ENCODE assay signal across 28 mouse cellular contexts in genomic region chr11:59332938-59333337, GRCm38 (mm10). TPM values are rescaled to one million over a fixed set of nuclear protein-coding genes. Genes with fewer than 3 reads are reported as not detected.
DNase-seq lines count a peak whose midpoint lies in the region; ATAC-seq and TF ChIP-seq lines count a peak whose summit lies in the region.
"Had no signal": no experiment of that assay in that cellular context is flagged by ENCODE, and none has a peak within 500 bp of the region (broad histone marks: within the 10 kb centered on the region; RNA-seq: fewer than 3 reads in every experiment).

No protein-coding gene starts in this region.

- H3K4me3 ChIP-seq in forebrain, embryonic 14.5 days (ENCODE audit: low read depth, low read length) = no peak overlapping the region
- H3K4me3 ChIP-seq in forebrain, embryonic 13.5 days = no peak overlapping the region
- H3K4me3 ChIP-seq in layer of hippocampus, adult 2 months = no peak overlapping the region
- no peak overlapping the region for H3K4me3 ChIP-seq in midbrain, embryonic 13.5 days (replicated peaks)
- H3K4me3 ChIP-seq in midbrain, embryonic 16.5 days (ENCODE audit: low read depth, low read length) = no peak overlapping the region
- H3K4me3 ChIP-seq: embryonic facial prominence, embryonic 15.5 days; erythroblast, embryonic 14.5 days; forebrain, embryonic 10.5 days; heart, embryonic 10.5 days; hindbrain, embryonic 13.5 days had no signal

- H3K9me3 ChIP-seq in forebrain, embryonic 14.5 days (replicated peaks; ENCODE audit: control insufficient read depth, low read length) = no peaks in the 10 kb centered on the region
- no peaks in the 10 kb centered on the region for H3K9me3 ChIP-seq in forebrain, embryonic 13.5 days (replicated peaks)
- H3K9me3 ChIP-seq in midbrain, embryonic 13.5 days = no peaks in the 10 kb centered on the region
- H3K9me3 ChIP-seq in midbrain, embryonic 16.5 days (replicated peaks; ENCODE audit: control insufficient read depth, low read length, poor library complexity, severe bottlenecking) = no peaks in the 10 kb centered on the region
- H3K9me3 ChIP-seq: embryonic facial prominence, embryonic 15.5 days; forebrain, embryonic 10.5 days; heart, embryonic 10.5 days; hindbrain, embryonic 13.5 days had no signal

- no peak overlapping the region for H3K27ac ChIP-seq in forebrain, embryonic 14.5 days (ENCODE audit: low read depth, low read length)
- H3K27ac ChIP-seq in forebrain, embryonic 13.5 days = no peak overlapping the region
- H3K27ac ChIP-seq in layer of hippocampus, adult 2 months = peak overlapping the region; percentile 71
- H3K27ac ChIP-seq in midbrain, embryonic 13.5 days = 0 out of 2 replicates have a peak overlapping the region, but pooled peaks have one; percentile 27
- no peak overlapping the region for H3K27ac ChIP-seq in midbrain, embryonic 16.5 days (ENCODE audit: low read length)
- H3K27ac ChIP-seq: embryonic facial prominence, embryonic 15.5 days; heart, embryonic 10.5 days; hindbrain, embryonic 13.5 days had no signal

- no peak for DNase-seq in forebrain, embryonic 14.5 days (ENCODE audit: low spot score)
- DNase-seq in layer of hippocampus, adult 2 months (ENCODE audit: low spot score in 2 of 2) = no peak
- DNase-seq in layer of hippocampus, postnatal 10 days (ENCODE audit: low spot score in 2 of 2) = no peak
- peak; percentile 52 for DNase-seq in telencephalon, adult 2 months (ENCODE audit: low read depth, low spot score)
- no peak for DNase-seq in kidney, postnatal 4 days
- DNase-seq: adrenal gland, postnatal 10 days; cerebellum, adult 11-12 months; cerebellum, adult 9-10 months; cerebellum, postnatal 25 days; gastrocnemius, postnatal 10 days; heart, adult 18-20 months; heart, postnatal 10 days; heart, postnatal 4 days had no signal

- H3K36me3 ChIP-seq in forebrain, embryonic 14.5 days (ENCODE audit: control insufficient read depth, insufficient read depth, low read length) = no peaks in the 10 kb centered on the region
- H3K36me3 ChIP-seq in forebrain, embryonic 13.5 days (ENCODE audit: poor library complexity, severe bottlenecking) = no peaks in the 10 kb centered on the region
- H3K36me3 ChIP-seq in midbrain, embryonic 13.5 days = no peaks in the 10 kb centered on the region
- no peaks in the 10 kb centered on the region for H3K36me3 ChIP-seq in midbrain, embryonic 16.5 days (ENCODE audit: control insufficient read depth, insufficient read depth, low read length)
- H3K36me3 ChIP-seq: heart, embryonic 10.5 days; hindbrain, embryonic 13.5 days had no signal

- no peaks in the 10 kb centered on the region for H3K27me3 ChIP-seq in forebrain, embryonic 14.5 days (replicated peaks; ENCODE audit: control insufficient read depth, insufficient read depth, low read length)
- peaks cover 22% of the 10 kb centered on the region for H3K27me3 ChIP-seq in forebrain, embryonic 13.5 days
- H3K27me3 ChIP-seq in midbrain, embryonic 13.5 days = peaks cover 19% of the 10 kb centered on the region
- no peaks in the 10 kb centered on the region for H3K27me3 ChIP-seq in midbrain, embryonic 16.5 days (ENCODE audit: control insufficient read depth, insufficient read depth, low read depth, low read length)
- H3K27me3 ChIP-seq: embryonic facial prominence, embryonic 15.5 days; hindbrain, embryonic 13.5 days had no signal

- no peak for ATAC-seq in forebrain, embryonic 14.5 days
- ATAC-seq in forebrain, embryonic 13.5 days = no peak
- ATAC-seq in midbrain, embryonic 13.5 days = no peak
- no peak for ATAC-seq in midbrain, embryonic 16.5 days
- ATAC-seq: forebrain, embryonic 16.5 days had no signal

- 0 out of 2 replicates have a peak overlapping the region, but pooled peaks have one; percentile 8 for H3K9ac ChIP-seq in forebrain, embryonic 14.5 days (ENCODE audit: low read length)
- H3K9ac ChIP-seq in forebrain, embryonic 13.5 days = no peak overlapping the region
- H3K9ac ChIP-seq in midbrain, embryonic 13.5 days (replicated peaks) = no peak overlapping the region
- no peak overlapping the region for H3K9ac ChIP-seq in midbrain, embryonic 16.5 days (ENCODE audit: low read depth, low read length)
- H3K9ac ChIP-seq: embryonic facial prominence, embryonic 15.5 days had no signal

- no peak for TF ChIP-seq CTCF in layer of hippocampus, adult 2 months (conservative IDR thresholded peaks at IDR 0.05)

- 30% methylated on average over 9 of the region's 9 CpGs for WGBS in forebrain, embryonic 14.5 days
- WGBS in forebrain, embryonic 13.5 days = 33% methylated on average over 9 of the region's 9 CpGs
- 36% methylated on average over 9 of the region's 9 CpGs for WGBS in midbrain, embryonic 13.5 days
- WGBS in midbrain, embryonic 16.5 days = 27% methylated on average over 9 of the region's 9 CpGs

- no peaks in the 10 kb centered on the region; the same call in 1 of the 2 replicates for H3K4me1 ChIP-seq in forebrain, embryonic 14.5 days (ENCODE audit: control insufficient read depth, insufficient read depth, low read length)
- H3K4me1 ChIP-seq in forebrain, embryonic 13.5 days = peaks cover 23% of the 10 kb centered on the region
- H3K4me1 ChIP-seq in midbrain, embryonic 13.5 days (replicated peaks) = peaks cover 34% of the 10 kb centered on the region
- peaks cover 5% of the 10 kb centered on the region for H3K4me1 ChIP-seq in midbrain, embryonic 16.5 days (ENCODE audit: control insufficient read depth, insufficient read depth, low read length)

- no peak overlapping the region for H3K4me2 ChIP-seq in forebrain, embryonic 14.5 days (ENCODE audit: low read length)
- H3K4me2 ChIP-seq in forebrain, embryonic 13.5 days = no peak overlapping the region
- no peak overlapping the region for H3K4me2 ChIP-seq in midbrain, embryonic 13.5 days (replicated peaks)
- no peak overlapping the region for H3K4me2 ChIP-seq in midbrain, embryonic 16.5 days (ENCODE audit: low read length)
- H3K4me2 ChIP-seq: embryonic facial prominence, embryonic 15.5 days; hindbrain, embryonic 13.5 days had no signal

RNA-seq across cellular contexts. Expression of gene Wnt9a, which starts 26.2 kb away (rescaled TPM):
- 1.4 and 1.6 TPM in 2 replicates for polyA plus RNA-seq in forebrain, embryonic 14.5 days (2014; fragmentation: Nextera tagmentation; extraction: Ambion mirVana)
- polyA plus RNA-seq in forebrain, embryonic 13.5 days (2015; fragmentation: Nextera tagmentation; extraction: Ambion mirVana) = 1.8 and 2.9 TPM in 2 replicates
- total RNA-seq in layer of hippocampus, adult 2 months (2021) = 1 to 10 TPM; 3.8 TPM
- total RNA-seq in layer of hippocampus, postnatal 10 days (2021) = 1 to 10 TPM; 2.7 to 2.9 TPM
- polyA plus RNA-seq in midbrain, embryonic 13.5 days (2015; fragmentation: Nextera tagmentation; extraction: Ambion mirVana) = 2.9 and 6.0 TPM in 2 replicates
- 3.0 and 3.6 TPM in 2 replicates for polyA plus RNA-seq in midbrain, embryonic 16.5 days (2015; fragmentation: Nextera tagmentation; extraction: Ambion mirVana)
- total RNA-seq: MEL had no signal
- polyA plus RNA-seq: erythroblast, embryonic 14.5 days had no signal

RNA-seq across cellular contexts. Expression of gene Wnt3a, which starts 42.4 kb away (rescaled TPM):
- polyA plus RNA-seq in forebrain, embryonic 14.5 days (2014; fragmentation: Nextera tagmentation; extraction: Ambion mirVana) = 0.61 and 1.1 TPM in 2 replicates
- polyA plus RNA-seq in forebrain, embryonic 13.5 days (2015; fragmentation: Nextera tagmentation; extraction: Ambion mirVana) = 2.3 and 3.4 TPM in 2 replicates
- total RNA-seq in layer of hippocampus, adult 2 months (2021) = under 1 TPM in 1 of 2 experiments, not detected in 1; 0.13 TPM
- total RNA-seq in layer of hippocampus, postnatal 10 days (2021) = not detected
- polyA plus RNA-seq in midbrain, embryonic 13.5 days (2015; fragmentation: Nextera tagmentation; extraction: Ambion mirVana) = 0.68 and 3.0 TPM in 2 replicates
- 0.21 and 0.26 TPM in 2 replicates for polyA plus RNA-seq in midbrain, embryonic 16.5 days (2015; fragmentation: Nextera tagmentation; extraction: Ambion mirVana)
- total RNA-seq: adrenal gland, postnatal 10 days; adrenal gland, postnatal 4 days; gastrocnemius, postnatal 10 days; gastrocnemius, postnatal 4 days; heart, adult 18-20 months; heart, postnatal 10 days; heart, postnatal 4 days; MEL had no signal
- polyA plus RNA-seq: C2C12; cortical plate, adult 2 months; heart, embryonic 14.5 days had no signal

RNA-seq across cellular contexts. Expression of gene Prss38, which starts 42.5 kb away (rescaled TPM):
- polyA plus RNA-seq in forebrain, embryonic 14.5 days (2014; fragmentation: Nextera tagmentation; extraction: Ambion mirVana) = not detected in 2 replicates
- polyA plus RNA-seq in forebrain, embryonic 13.5 days (2015; fragmentation: Nextera tagmentation; extraction: Ambion mirVana) = not detected in 2 replicates
- total RNA-seq in layer of hippocampus, adult 2 months (2021) = not detected
- total RNA-seq in layer of hippocampus, postnatal 10 days (2021) = not detected
- not detected in 2 replicates for polyA plus RNA-seq in midbrain, embryonic 13.5 days (2015; fragmentation: Nextera tagmentation; extraction: Ambion mirVana)
- not detected in 2 replicates for polyA plus RNA-seq in midbrain, embryonic 16.5 days (2015; fragmentation: Nextera tagmentation; extraction: Ambion mirVana)
- total RNA-seq: adrenal gland, postnatal 10 days; adrenal gland, postnatal 4 days; gastrocnemius, postnatal 10 days; gastrocnemius, postnatal 4 days; heart, adult 18-20 months; heart, postnatal 10 days; heart, postnatal 4 days; MEL had no signal
- polyA plus RNA-seq: C2C12; embryonic facial prominence, embryonic 15.5 days; erythroblast, embryonic 14.5 days; forebrain, embryonic 10.5 days; forebrain, embryonic 16.5 days; heart, embryonic 10.5 days; heart, embryonic 14.5 days; hindbrain, embryonic 13.5 days had no signal

Comparison
In these comparisons a context has a peak if more than half of its experiments do, and no peak if none do; other contexts are left out.
1. H3K27ac ChIP-seq: peak in layer of hippocampus, adult 2 months (single experiment) and midbrain, embryonic 13.5 days (single experiment); none in forebrain, embryonic 14.5 days (single experiment), forebrain, embryonic 13.5 days (single experiment) and midbrain, embryonic 16.5 days (single experiment).